Mouse (Mus musculus): ENCODE results near the gene Sox12.

Gene Sox12

GRCm38 (mm10) chr2:152399122-152399542 is 1.3 kb upstream of the Sox12 start:
- DNase-seq (ENCODE audit: low read depth): no peak

- DNase-seq (ENCODE audit: low read depth): peak; percentile 90
Observed at GRCm38 (mm10) chr2:152398691-152399090, 828 bp upstream of the Sox12 start.

DNA sequence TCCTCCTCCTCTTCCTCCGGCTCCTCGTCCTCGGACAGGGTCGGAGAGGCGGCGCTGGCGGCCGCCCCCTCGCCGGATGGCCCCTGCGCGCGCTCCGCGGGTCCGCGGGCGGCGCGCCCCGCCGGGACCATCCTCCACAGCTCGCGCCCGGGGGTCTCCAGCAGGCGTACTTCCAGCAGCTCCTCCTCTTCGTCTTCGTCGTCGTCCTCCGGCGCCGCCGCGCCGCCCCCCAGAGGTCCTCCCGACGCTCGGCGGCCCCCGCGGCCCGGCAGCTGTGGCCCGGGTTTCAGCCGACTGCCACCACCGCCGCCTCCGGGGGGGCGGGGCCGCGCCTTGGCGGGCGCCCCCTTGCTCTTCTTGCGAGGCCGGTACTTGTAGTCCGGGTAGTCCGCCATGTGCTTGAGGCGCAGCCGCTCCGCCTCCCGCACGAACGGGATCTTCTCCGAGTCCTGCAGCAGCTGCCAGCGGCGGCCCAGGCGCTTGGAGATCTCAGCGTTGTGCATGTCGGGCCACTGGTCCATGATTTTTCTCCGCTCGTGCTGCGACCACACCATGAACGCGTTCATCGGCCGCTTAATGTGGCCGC is 766 bp downstream of the Sox12 start:
- DNase-seq (ENCODE audit: low read depth): peak; percentile 68

GRCm38 (mm10) chr2:152396110-152397003 is 1.5 kb downstream of the Sox12 start:
- DNase-seq (ENCODE audit: low read depth): peak; percentile 67

DNA sequence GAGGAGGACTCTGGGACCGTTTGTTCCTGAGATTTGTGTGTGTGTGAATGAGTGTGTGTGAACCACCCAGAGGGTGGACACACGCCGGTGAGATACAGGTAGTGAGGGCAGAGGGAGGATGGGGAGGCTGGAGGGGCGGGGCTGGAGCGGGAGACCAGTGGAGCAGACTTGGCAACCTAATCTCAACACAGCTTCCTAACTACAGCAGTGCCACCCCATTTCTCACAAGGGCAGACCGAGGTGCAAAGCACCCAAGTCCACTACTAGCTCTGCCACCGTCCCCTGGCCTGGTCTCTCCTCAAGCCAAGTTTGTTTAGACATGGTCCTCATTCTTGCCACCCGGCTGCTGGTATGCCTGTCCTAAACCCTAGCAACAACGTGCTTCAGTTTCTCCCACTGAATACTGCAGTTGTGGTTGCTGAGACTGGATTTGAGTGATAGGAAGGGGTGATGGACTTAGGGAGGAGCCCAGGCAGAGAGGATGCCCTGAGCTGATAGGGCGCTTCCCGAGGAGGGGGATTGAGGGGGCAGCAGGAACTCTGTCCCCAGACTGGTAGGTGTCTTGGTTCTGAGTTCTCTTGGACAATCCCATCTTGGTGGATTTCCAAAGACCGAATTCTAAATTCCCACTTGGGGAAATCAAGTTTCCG is 2.5 kb downstream of the Sox12 start:
- DNase-seq (ENCODE audit: low read depth): no peak

- DNase-seq (ENCODE audit: low read depth): no peak
Observed at GRCm38 (mm10) chr2:152393225-152394017, 4.4 kb downstream of the Sox12 start.

- DNase-seq (ENCODE audit: low read depth): peak; percentile 62
Observed at GRCm38 (mm10) chr2:152392786-152393185, 5.1 kb downstream of the Sox12 start.

GRCm38 (mm10) chr2:152384191-152384590 is 13.7 kb downstream of the Sox12 start:
- no peak for DNase-seq (ENCODE audit: low read depth)

DNA sequence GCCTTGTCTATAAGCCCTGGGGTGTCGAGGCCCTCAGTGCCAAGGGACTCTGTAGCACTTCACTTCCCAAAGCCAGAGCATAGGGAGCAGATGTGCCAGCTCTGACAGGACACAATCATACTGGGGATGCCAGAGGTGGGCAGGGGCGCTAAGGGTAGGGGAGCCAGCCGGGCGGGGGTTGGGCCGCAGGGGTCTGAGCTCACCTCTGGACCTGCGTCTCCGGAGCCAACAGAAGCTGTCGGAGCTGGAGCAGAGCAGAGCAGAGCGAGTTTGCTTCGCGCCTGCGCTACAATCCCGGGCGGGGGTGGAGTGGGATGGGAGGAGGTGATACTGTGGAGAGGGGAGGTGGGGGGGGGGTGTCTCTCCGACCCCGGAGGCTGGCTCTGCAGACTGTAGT is 21.5 kb downstream of the Sox12 start, which contains the start of gene Nrsn2:
Gene Nrsn2 (minus strand): TSS at position 294 of the 397 bp plus-strand sequence.
- no peak for DNase-seq (ENCODE audit: low read depth)

DNA sequence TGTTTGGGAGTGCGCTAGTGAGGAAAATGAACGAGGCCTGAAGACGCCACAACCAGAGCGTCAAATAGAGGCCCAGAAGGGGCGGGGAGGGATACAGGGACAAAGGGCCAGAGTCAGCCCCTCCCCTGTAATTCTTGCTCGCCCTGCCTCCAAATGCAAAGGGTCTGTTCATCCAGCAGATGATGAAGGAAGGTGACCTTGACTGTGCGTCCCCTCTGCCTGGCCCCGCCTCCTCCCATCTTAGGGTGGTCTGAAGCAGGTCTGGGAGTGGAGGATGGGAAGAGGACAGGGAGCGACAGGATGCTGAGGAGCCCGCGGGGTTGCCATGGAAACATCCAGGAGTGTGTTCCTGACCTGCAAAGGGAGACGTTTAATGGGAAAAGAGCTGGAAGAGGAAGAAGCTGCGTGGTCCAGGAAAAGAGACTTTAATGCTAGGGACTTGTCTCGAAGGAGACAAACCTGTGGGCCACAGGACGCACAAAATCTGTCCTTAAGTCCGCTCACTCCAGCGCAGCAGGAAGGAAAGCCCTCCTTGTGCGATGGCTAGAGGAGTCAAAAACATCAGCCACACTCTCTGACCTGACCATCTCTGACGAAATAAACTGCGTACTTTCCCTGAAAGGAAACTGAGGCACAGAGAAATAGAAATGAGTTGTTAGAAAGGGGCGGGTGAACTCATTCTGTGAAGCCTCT is 22.1 kb downstream of the Sox12 start:
- no peak for DNase-seq (ENCODE audit: low read depth)

DNA sequence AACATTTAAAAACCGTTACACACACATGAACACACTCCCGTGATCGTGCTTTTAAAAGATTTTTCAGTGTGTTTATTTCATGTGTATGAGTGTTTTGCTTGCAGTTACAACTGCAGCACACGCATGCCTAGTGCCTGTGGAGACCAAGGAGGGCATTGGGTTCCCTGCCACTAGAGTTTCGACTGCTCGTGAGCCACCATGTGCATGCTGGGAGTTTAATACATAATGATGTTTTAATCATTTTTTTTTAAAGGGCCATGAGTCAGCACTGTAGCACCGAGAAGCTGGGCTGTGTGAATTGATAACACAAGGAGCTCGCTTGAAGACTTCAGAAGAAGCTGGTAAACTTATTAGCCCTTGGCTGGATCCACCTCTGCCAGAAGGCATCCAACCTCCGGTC is 24.3 kb downstream of the Sox12 start:
- no peak for DNase-seq (ENCODE audit: low read depth)

DNA sequence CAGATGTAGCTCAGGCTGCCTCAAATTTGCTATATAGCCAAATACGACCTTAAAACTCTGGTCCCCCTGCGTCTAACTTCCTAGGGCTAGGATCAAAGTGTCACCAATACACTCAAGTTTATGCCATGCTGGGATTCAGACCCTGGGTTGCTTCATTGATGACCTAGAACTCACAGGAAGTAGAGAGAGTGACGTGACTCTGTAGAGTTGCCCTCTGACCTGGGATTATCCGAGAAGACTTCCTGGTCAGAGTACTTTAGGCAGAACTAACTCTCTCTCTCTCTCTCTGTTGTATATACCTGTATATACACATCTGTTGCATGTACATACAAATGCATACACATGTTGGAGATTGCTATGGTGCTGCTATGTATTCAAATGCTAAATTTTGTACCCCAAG is 25.2 kb downstream of the Sox12 start:
- DNase-seq (ENCODE audit: low read depth): no peak

DNA sequence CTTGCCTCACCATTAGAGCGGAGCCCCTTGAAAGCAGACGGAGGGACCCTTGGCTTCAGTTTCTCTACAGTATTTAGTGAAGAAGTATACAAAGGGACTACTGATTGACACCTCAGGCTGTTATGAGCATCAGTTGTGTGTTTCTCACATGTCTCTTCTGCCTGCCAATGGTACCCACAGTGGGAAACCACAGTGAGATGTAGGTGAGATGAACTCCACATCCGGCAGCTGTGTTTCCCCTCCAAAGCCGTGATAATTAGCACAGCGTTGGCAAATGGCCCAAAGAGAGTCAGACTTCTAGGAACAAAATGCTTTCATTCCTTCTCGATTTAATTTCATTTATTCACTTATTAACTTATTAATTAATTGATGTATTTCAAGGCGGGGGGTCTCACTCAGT is 25.8 kb downstream of the Sox12 start:
- peak; percentile 46 for DNase-seq (ENCODE audit: low read depth)

- peak; percentile 87 for DNase-seq (ENCODE audit: low read depth)
Observed at GRCm38 (mm10) chr2:152368532-152369140, 29.2 kb downstream of the Sox12 start.

GRCm38 (mm10) chr2:152367917-152368316 is 29.9 kb downstream of the Sox12 start:
- no peak for DNase-seq (ENCODE audit: low read depth)

GRCm38 (mm10) chr2:152363245-152364147 is 34.4 kb downstream of the Sox12 start:
- peak; percentile 84 for DNase-seq (ENCODE audit: low read depth)

GRCm38 (mm10) chr2:152361193-152361592 is 36.7 kb downstream of the Sox12 start:
- peak; percentile 13 for DNase-seq (ENCODE audit: low read depth)

- peak; percentile 66 for DNase-seq (ENCODE audit: low read depth)
Observed at GRCm38 (mm10) chr2:152360271-152360775, 37.5 kb downstream of the Sox12 start.

- DNase-seq (ENCODE audit: low read depth): peak; percentile 51
Observed at GRCm38 (mm10) chr2:152359616-152360015, 38.2 kb downstream of the Sox12 start.

DNA sequence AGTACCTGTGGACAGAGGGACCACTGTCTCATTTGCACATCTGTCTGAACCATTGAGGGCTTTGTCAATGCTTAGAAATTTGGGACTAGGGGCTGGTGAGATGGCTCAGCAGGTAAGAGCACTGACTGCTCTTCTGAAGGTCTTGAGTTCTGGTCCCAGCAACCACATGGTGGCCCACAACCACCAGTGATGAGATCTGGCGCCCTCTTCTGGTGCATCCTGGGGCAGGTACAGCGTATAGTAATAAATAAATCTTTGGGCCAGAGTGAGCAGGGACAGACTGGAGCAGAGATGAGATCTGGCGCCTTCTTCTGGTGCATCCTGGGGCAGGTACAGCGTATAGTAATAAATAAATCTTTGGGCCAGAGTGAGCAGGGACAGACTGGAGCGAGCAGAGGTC is 38.9 kb downstream of the Sox12 start:
- peak; percentile 58 for DNase-seq (ENCODE audit: low read depth)

All from naive thymus-derived CD4-positive, alpha-beta T cell, adult 2 months (primary cell).